Mouse (Mus musculus) hindbrain, postnatal 0 days (tissue): ENCODE results near the gene Ccdc17. TPM values are rescaled to one million over a fixed set of nuclear protein-coding genes. Genes with fewer than 3 reads are reported as not detected.

Source experiments
- ATAC-seq: fragments of 200-750 bp; cut with Nextera tagmentation; 2 replicates; pipeline ENCODE4 v1.8.0; 2017; ENCODE audit warnings: mild to moderate bottlenecking, moderate TSS enrichment, moderate library complexity
- DNase-seq: peaks from one replicate; pipeline ENCODE4 v3.0.0-alpha.2; 2015; ENCODE audit warnings: low spot score
- H3K27ac ChIP-seq: fragments of 300-500 bp; sonication (generic); 2 replicates; pipeline ENCODE4 v1.5.1; 2014; ENCODE audit warnings: mild to moderate bottlenecking
- H3K27me3 ChIP-seq: fragments of 300-500 bp; sonication (generic); 2 replicates; pipeline ENCODE4 v1.6.1; 2014; ENCODE audit warnings: low read length, mixed read lengths; ENCODE audit not compliant: insufficient read depth
- H3K36me3 ChIP-seq: fragments of 300-500 bp; sonication (generic); 2 replicates; pipeline ENCODE4 v1.6.1; 2014; ENCODE audit warnings: low read length, mixed read lengths; ENCODE audit not compliant: insufficient read depth
- H3K4me1 ChIP-seq: fragments of 300-500 bp; sonication (generic); 2 replicates; pipeline ENCODE4 v1.6.1; 2014; ENCODE audit warnings: antibody characterized with exemption, low read length, mixed read lengths; ENCODE audit not compliant: insufficient read depth
- H3K4me2 ChIP-seq: fragments of 300-500 bp; sonication (generic); 2 replicates; pipeline ENCODE4 v1.6.1; 2014; ENCODE audit warnings: low read depth, mild to moderate bottlenecking, low read length, moderate library complexity, mixed read lengths
- H3K4me3 ChIP-seq: fragments of 300-500 bp; sonication (generic); 2 replicates; pipeline ENCODE4 v1.5.1; 2014; ENCODE audit warnings: low read length
- H3K9ac ChIP-seq: fragments of 300-500 bp; sonication (generic); replicated peaks from 2 replicates; pipeline ENCODE4 v1.6.1; 2014; ENCODE audit warnings: mild to moderate bottlenecking, low read length, moderate library complexity, mixed read lengths
- H3K9me3 ChIP-seq: fragments of 300-500 bp; sonication (generic); 2 replicates; pipeline ENCODE4 v1.6.1; 2016; ENCODE audit warnings: low read length, mixed read lengths
- CTCF ChIP-seq: IDR thresholded peaks from 2 replicates; pipeline ENCODE4 v1.5.1; 2016; ENCODE audit warnings: antibody characterized with exemption, control low read depth, low read depth
- WGBS: fragments of 180-500 bp; shearing (Covaris S2); extraction: QIAGEN DNeasy Blood & Tissue Kit; methylation state at CpG from one replicate; pipeline ENCODE4 v1.1.7; 2014; 5-methylcytosine and 5-hydroxymethylcytosine counted together
- polyA plus RNA-seq: library from polyadenylated mRNA; unstranded; fragments of >200 nt; fragmentation: Nextera tagmentation; extraction: Ambion mirVana; gene quantifications from 2 replicates; pipeline ENCODE4 v1.2.1, GENCODE M21; 2015
- total RNA-seq: library from RNA; depleted of rRNA; stranded (reverse); fragments of >200 nt; gene quantifications from 2 replicates; pipeline ENCODE4 v1.2.3, GENCODE M21; 2014; rRNA removed

The Ccdc17 gene
- total and polyA plus RNA-seq, 2 experiments from 2014 or later, result 3.7 to 4.2 TPM

GRCm38 (mm10) chr4:116644326-116644725 lies 47.9 kb downstream of the Ccdc17 start:
- Histone ChIP-seq H3K27me3 (no peaks in the 10 kb centered on the region), H3K4me2 (no peak overlapping the region), H3K27ac (no peak overlapping the region), H3K4me3 (no peak overlapping the region), H3K36me3 (peaks cover 27% of the 10 kb centered on the region), H3K9me3 (no peaks in the 10 kb centered on the region), H3K9ac (no peak overlapping the region), H3K4me1 (no peaks in the 10 kb centered on the region; the same call in 1 of the 2 replicates)
- DNase-seq (peak; percentile 70), ATAC-seq (no peak; the same call in 1 of the 2 replicates)
- TF ChIP-seq CTCF, result peak; percentile 57
- 54% methylated on average over 6 of the region's 6 CpGs for WGBS

- H3K4me2 ChIP-seq, result no peak overlapping the region
- no peaks in the 10 kb centered on the region for H3K9me3 ChIP-seq
- WGBS, result 89% methylated on average over 7 of the region's 7 CpGs
- TF ChIP-seq CTCF, result no peak
- H3K9ac ChIP-seq, result no peak overlapping the region
- no peak overlapping the region for H3K4me3 ChIP-seq
- no peaks in the 10 kb centered on the region for H3K27me3 ChIP-seq
- DNase-seq (no peak), ATAC-seq (no peak)
- H3K27ac ChIP-seq, result no peak overlapping the region
- peaks cover 5% of the 10 kb centered on the region; the same call in 1 of the 2 replicates for H3K4me1 ChIP-seq
- peaks cover 19% of the 10 kb centered on the region for H3K36me3 ChIP-seq
Measured at GRCm38 (mm10) chr4:116645624-116646023, 49.2 kb downstream of the Ccdc17 start.

GRCm38 (mm10) chr4:116649411-116649810 lies 53.0 kb downstream of the Ccdc17 start:
- TF ChIP-seq CTCF, result no peak
- peak overlapping the region; percentile 72 for H3K4me2 ChIP-seq
- 97% methylated on average over 2 of the region's 2 CpGs for WGBS
- peaks cover 9% of the 10 kb centered on the region for H3K36me3 ChIP-seq
- DNase-seq (no peak), ATAC-seq (no peak)
- H3K27me3 ChIP-seq, result no peaks in the 10 kb centered on the region
- 0 out of 2 replicates have a peak overlapping the region, but pooled peaks have one; percentile 86 for H3K4me3 ChIP-seq
- H3K9me3 ChIP-seq, result no peaks in the 10 kb centered on the region
- no peak overlapping the region for H3K27ac ChIP-seq
- H3K9ac ChIP-seq, result no peak overlapping the region
- peaks cover 5% of the 10 kb centered on the region; the same call in 1 of the 2 replicates for H3K4me1 ChIP-seq

Other genes with a start within 250 kb of the Ccdc17 start
- gene Mast2, start 132.5 kb upstream of the Ccdc17 start, total RNA-seq, result 63.9 and 80.6 TPM in 2 replicates
- gene Mast2, start 132.5 kb upstream of the Ccdc17 start, polyA plus RNA-seq, result 20.7 and 25.5 TPM in 2 replicates
- gene Ipp, start 89.1 kb upstream of the Ccdc17 start, total RNA-seq, result 3.8 and 4.6 TPM in 2 replicates
- gene Ipp, start 89.1 kb upstream of the Ccdc17 start, polyA plus RNA-seq, result 11.1 and 12.1 TPM in 2 replicates
- 9.4 and 14.4 TPM in 2 replicates for gene Tmem69, start 40.7 kb upstream of the Ccdc17 start, total RNA-seq
- 16.1 and 17.1 TPM in 2 replicates for gene Tmem69, start 40.7 kb upstream of the Ccdc17 start, polyA plus RNA-seq
- gene Gpbp1l1, start 39.0 kb upstream of the Ccdc17 start, total RNA-seq, result 26.3 and 54.2 TPM in 2 replicates
- 14.2 and 14.7 TPM in 2 replicates for gene Gpbp1l1, start 39.0 kb upstream of the Ccdc17 start, polyA plus RNA-seq
- gene Nasp, start 31.3 kb downstream of the Ccdc17 start, total RNA-seq, result 40.5 and 53.2 TPM in 2 replicates
- gene Nasp, start 31.3 kb downstream of the Ccdc17 start, polyA plus RNA-seq, result 73.9 and 78.7 TPM in 2 replicates
- 523 and 571 TPM in 2 replicates for gene Akr1a1, start 55.0 kb downstream of the Ccdc17 start, total RNA-seq
- gene Akr1a1, start 55.0 kb downstream of the Ccdc17 start, polyA plus RNA-seq, result 752 and 790 TPM in 2 replicates
- 119 and 136 TPM in 2 replicates for gene Prdx1, start 88.9 kb downstream of the Ccdc17 start, total RNA-seq
- gene Prdx1, start 88.9 kb downstream of the Ccdc17 start, polyA plus RNA-seq, result 589 and 626 TPM in 2 replicates
- gene Mmachc, start 111.8 kb downstream of the Ccdc17 start, total RNA-seq, result 20.5 and 20.6 TPM in 2 replicates
- 20.2 TPM in 2 replicates for gene Mmachc, start 111.8 kb downstream of the Ccdc17 start, polyA plus RNA-seq
- 11.5 and 26.7 TPM in 2 replicates for gene Ccdc163, start 111.9 kb downstream of the Ccdc17 start, total RNA-seq
- gene Ccdc163, start 111.9 kb downstream of the Ccdc17 start, polyA plus RNA-seq, result 9.4 and 10.0 TPM in 2 replicates
- gene Tesk2, start 124.3 kb downstream of the Ccdc17 start, total RNA-seq, result 2.1 and 2.8 TPM in 2 replicates
- gene Tesk2, start 124.3 kb downstream of the Ccdc17 start, polyA plus RNA-seq, result 2.2 and 2.5 TPM in 2 replicates
- gene Toe1, start 211.0 kb downstream of the Ccdc17 start, total RNA-seq, result 40.0 and 43.2 TPM in 2 replicates
- gene Toe1, start 211.0 kb downstream of the Ccdc17 start, polyA plus RNA-seq, result 21.4 and 22.7 TPM in 2 replicates
- 4.8 and 12.5 TPM in 2 replicates for gene Mutyh, start 211.1 kb downstream of the Ccdc17 start, total RNA-seq
- 5.6 and 6.6 TPM in 2 replicates for gene Mutyh, start 211.1 kb downstream of the Ccdc17 start, polyA plus RNA-seq
- 4.1 and 4.9 TPM in 2 replicates for gene Hpdl, start 225.1 kb downstream of the Ccdc17 start, total RNA-seq
- gene Hpdl, start 225.1 kb downstream of the Ccdc17 start, polyA plus RNA-seq, result 1.6 and 2.0 TPM in 2 replicates